Mouse (Mus musculus): ENCODE measurements around the gene Lsamp.

The Lsamp gene

GRCm38 (mm10) chr16:40271859-40272258 is 287.7 kb downstream of the Lsamp start:
- DNase-seq (ENCODE audit: low read depth, low spot score), result peak; percentile 41

- DNase-seq (ENCODE audit: low read depth, low spot score), result no peak
Observed at GRCm38 (mm10) chr16:40290132-40290531, 306.0 kb downstream of the Lsamp start.

GRCm38 (mm10) chr16:40294296-40294882 is 310.2 kb downstream of the Lsamp start:
- DNase-seq (ENCODE audit: low read depth, low spot score), result no peak

- DNase-seq (ENCODE audit: low read depth, low spot score), result no peak
Observed at GRCm38 (mm10) chr16:40295240-40295639, 311.1 kb downstream of the Lsamp start.

- no peak for DNase-seq (ENCODE audit: low read depth, low spot score)
Observed at GRCm38 (mm10) chr16:40307666-40308065, 323.5 kb downstream of the Lsamp start.

GRCm38 (mm10) chr16:40316199-40316598 is 332.0 kb downstream of the Lsamp start:
- DNase-seq (ENCODE audit: low read depth, low spot score), result no peak

- DNase-seq (ENCODE audit: low read depth, low spot score), result no peak
Observed at GRCm38 (mm10) chr16:40324811-40325210, 340.6 kb downstream of the Lsamp start.

GRCm38 (mm10) chr16:40328249-40328820 is 344.2 kb downstream of the Lsamp start:
- DNase-seq (ENCODE audit: low read depth, low spot score), result no peak

GRCm38 (mm10) chr16:40369677-40370076 is 385.5 kb downstream of the Lsamp start:
- DNase-seq (ENCODE audit: low read depth, low spot score), result no peak

- DNase-seq (ENCODE audit: low read depth, low spot score), result no peak
Observed at GRCm38 (mm10) chr16:40371291-40371690, 387.1 kb downstream of the Lsamp start.

- no peak for DNase-seq (ENCODE audit: low read depth, low spot score)
Observed at GRCm38 (mm10) chr16:40375314-40375713, 391.2 kb downstream of the Lsamp start.

GRCm38 (mm10) chr16:40377129-40377799 is 393.1 kb downstream of the Lsamp start:
- no peak for DNase-seq (ENCODE audit: low read depth, low spot score)

- DNase-seq (ENCODE audit: low read depth, low spot score), result no peak
Observed at GRCm38 (mm10) chr16:40392106-40392505, 407.9 kb downstream of the Lsamp start.

- no peak for DNase-seq (ENCODE audit: low read depth, low spot score)
Observed at GRCm38 (mm10) chr16:40399531-40399930, 415.4 kb downstream of the Lsamp start.

GRCm38 (mm10) chr16:40434280-40434679 is 450.1 kb downstream of the Lsamp start:
- DNase-seq (ENCODE audit: low read depth, low spot score), result no peak

- DNase-seq (ENCODE audit: low read depth, low spot score), result no peak
Observed at GRCm38 (mm10) chr16:40436415-40436814, 452.3 kb downstream of the Lsamp start.

GRCm38 (mm10) chr16:40437879-40438278 is 453.7 kb downstream of the Lsamp start:
- no peak for DNase-seq (ENCODE audit: low read depth, low spot score)

GRCm38 (mm10) chr16:40438876-40439275 is 454.7 kb downstream of the Lsamp start:
- no peak for DNase-seq (ENCODE audit: low read depth, low spot score)

GRCm38 (mm10) chr16:40446587-40446986 is 462.4 kb downstream of the Lsamp start:
- no peak for DNase-seq (ENCODE audit: low read depth, low spot score)

GRCm38 (mm10) chr16:40463411-40464058 is 479.4 kb downstream of the Lsamp start:
- no peak for DNase-seq (ENCODE audit: low read depth, low spot score)

GRCm38 (mm10) chr16:40466596-40466995 is 482.4 kb downstream of the Lsamp start:
- peak; percentile 33 for DNase-seq (ENCODE audit: low read depth, low spot score)

- no peak for DNase-seq (ENCODE audit: low read depth, low spot score)
Observed at GRCm38 (mm10) chr16:40470946-40471345, 486.8 kb downstream of the Lsamp start.

GRCm38 (mm10) chr16:40471967-40472366 is 487.8 kb downstream of the Lsamp start:
- DNase-seq (ENCODE audit: low read depth, low spot score), result no peak

All from A20 (cell line).